Mouse (Mus musculus) ES-E14 (cell line): ENCODE results near the gene Ncln. TPM values are rescaled to one million over a fixed set of nuclear protein-coding genes. Genes with fewer than 3 reads are reported as not detected.

ENCODE experiments used
- DNase-seq: peaks from one replicate; pipeline ENCODE4 v3.0.0-alpha.2; 2013; ENCODE audit warnings: low read depth, low spot score
- H3K27ac ChIP-seq: 2 replicates; pipeline ENCODE4 v1.5.1; 2012; ENCODE audit warnings: low read depth, mild to moderate bottlenecking, low read length, moderate library complexity, mixed read lengths; ENCODE audit not compliant: poor library complexity, insufficient read depth, severe bottlenecking
- H3K36me3 ChIP-seq: 2 replicates; pipeline ENCODE4 v1.6.1; 2012; ENCODE audit warnings: mild to moderate bottlenecking, low read length, moderate library complexity, mixed read lengths; ENCODE audit not compliant: control insufficient read depth, poor library complexity, insufficient read depth, severe bottlenecking
- H3K4me1 ChIP-seq, 2 experiments: fragments of 150-350 bp in 1 of 2; sonication (generic) in 1 of 2; 2 replicates each; pipeline ENCODE4 v1.6.1; 2012; ENCODE audit warnings: low read length in 2 of 2, mild to moderate bottlenecking in 1 of 2, mixed read lengths in 1 of 2; ENCODE audit not compliant: control insufficient read depth in 2 of 2, insufficient read depth in 2 of 2, poor library complexity in 1 of 2
- H3K4me3 ChIP-seq, 2 experiments: fragments of 150-350 bp in 1 of 2; sonication (generic) in 1 of 2; 2 replicates each; pipeline ENCODE4 v1.5.1; 2012; ENCODE audit warnings: low read length in 2 of 2, low read depth in 1 of 2, mild to moderate bottlenecking in 1 of 2, mixed read lengths in 1 of 2; ENCODE audit not compliant: insufficient read depth in 1 of 2, poor library complexity in 1 of 2, severe bottlenecking in 1 of 2
- H3K9ac ChIP-seq: 2 replicates; pipeline ENCODE4 v1.6.1; 2012; ENCODE audit warnings: low read depth, mild to moderate bottlenecking, low read length, mixed read lengths; ENCODE audit not compliant: poor library complexity, insufficient read depth, severe bottlenecking
- H3K9me3 ChIP-seq: fragments of 150-350 bp; sonication (generic); 2 replicates; pipeline ENCODE4 v1.6.1; 2012; ENCODE audit warnings: low read depth, mild to moderate bottlenecking, low read length; ENCODE audit not compliant: control insufficient read depth, insufficient read depth
- CHD2 ChIP-seq: IDR thresholded peaks from 2 replicates; pipeline ENCODE4 v1.6.1; 2014; ENCODE audit warnings: mild to moderate bottlenecking, low read depth, low read length, inconsistent platforms
- HCFC1 ChIP-seq: IDR thresholded peaks from 2 replicates; pipeline ENCODE4 v1.6.1; 2012; ENCODE audit warnings: low read length, inconsistent platforms, borderline replicate concordance; ENCODE audit not compliant: insufficient read depth
- MAFK ChIP-seq: IDR thresholded peaks from 2 replicates; pipeline ENCODE4 v1.6.1; 2014; ENCODE audit warnings: mild to moderate bottlenecking, low read depth, low read length, inconsistent platforms; ENCODE audit not compliant: insufficient read depth
- ZC3H11A ChIP-seq: IDR thresholded peaks from 2 replicates; pipeline ENCODE4 v1.6.1; 2012; ENCODE audit warnings: low read depth, mild to moderate bottlenecking, inconsistent platforms, low read length, borderline replicate concordance
- ZNF384 ChIP-seq: IDR thresholded peaks from 2 replicates; pipeline ENCODE4 v1.6.1; 2012; ENCODE audit warnings: low read depth, low read length, inconsistent platforms
- in situ Hi-C, 2 experiments: fragments of 600-800 bp; cut with MboI; formaldehyde crosslinking; loops; one replicate each; pipeline ENCODE4 v1.15.1; 2025; ENCODE audit warnings: low sequenced_read_pairs in 2 of 2, inconsistent platforms in 1 of 2; ENCODE audit not compliant: unreplicated experiment in 2 of 2
- total RNA-seq: library from RNA; depleted of rRNA; stranded (reverse); fragments of 300-350 nt; gene quantifications from 2 replicates; pipeline ENCODE4 v1.2.3, GENCODE M21; 2012

Gene Ncln
- total RNA-seq, 1 experiment = 254 TPM

DNA sequence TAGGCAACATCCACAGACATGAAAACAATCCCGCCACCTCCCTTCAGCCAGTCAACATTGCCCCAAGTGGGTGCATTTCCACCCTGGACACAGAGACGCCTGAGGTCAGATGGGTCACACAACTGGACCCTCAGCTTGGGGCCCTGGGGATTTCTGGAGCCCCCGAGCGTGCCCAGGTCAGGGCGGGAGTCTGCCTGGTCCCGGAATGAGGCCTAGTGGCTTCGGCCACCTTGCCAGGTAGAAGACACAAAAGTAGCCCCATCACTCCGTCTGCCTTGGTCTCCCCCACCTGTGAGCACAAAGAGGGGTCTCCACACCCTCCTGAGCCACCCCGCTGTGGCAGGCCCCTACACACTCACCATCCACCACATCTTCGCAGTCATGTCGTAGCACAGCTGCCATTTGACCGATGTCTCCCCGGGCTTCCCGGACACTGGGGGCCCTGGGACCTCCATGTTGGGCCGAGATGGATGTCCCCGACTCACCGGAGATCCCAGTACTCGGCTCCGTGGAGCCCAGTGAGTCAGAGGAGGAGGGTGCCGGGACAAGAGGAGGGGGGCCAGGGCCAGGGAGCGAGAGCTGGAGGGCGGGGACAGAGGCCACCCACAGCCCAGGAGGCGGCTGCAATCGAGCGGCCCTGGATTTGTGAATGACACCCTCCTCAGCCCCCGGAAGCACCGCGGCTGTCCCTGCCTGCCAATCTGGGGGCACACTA, 40.9 kb downstream of the Ncln start, which contains the start of gene Nfic:
Gene Nfic (minus strand): TSS at position 455 of the 715 bp plus-strand sequence.
- no peak within 1 kb of the TSS for H3K9ac ChIP-seq
- no peaks in the 10 kb centered on the region for H3K9me3 ChIP-seq
- peak within 1 kb of the TSS in 1 of 2 experiments; percentile 20; a peak in 2 of 4 replicates for H3K4me3 ChIP-seq
- no peaks in the 10 kb centered on the region; a peak in 2 of 4 replicates for H3K4me1 ChIP-seq
- in situ Hi-C loops = no loop called here
- no peak for DNase-seq
- H3K36me3 ChIP-seq = no peaks in the 10 kb centered on the region
- no peak within 1 kb of the TSS for H3K27ac ChIP-seq
- TF ChIP-seq CHD2 (no peak), ZC3H11A (no peak), HCFC1 (no peak), MAFK (no peak), ZNF384 (no peak)

DNA sequence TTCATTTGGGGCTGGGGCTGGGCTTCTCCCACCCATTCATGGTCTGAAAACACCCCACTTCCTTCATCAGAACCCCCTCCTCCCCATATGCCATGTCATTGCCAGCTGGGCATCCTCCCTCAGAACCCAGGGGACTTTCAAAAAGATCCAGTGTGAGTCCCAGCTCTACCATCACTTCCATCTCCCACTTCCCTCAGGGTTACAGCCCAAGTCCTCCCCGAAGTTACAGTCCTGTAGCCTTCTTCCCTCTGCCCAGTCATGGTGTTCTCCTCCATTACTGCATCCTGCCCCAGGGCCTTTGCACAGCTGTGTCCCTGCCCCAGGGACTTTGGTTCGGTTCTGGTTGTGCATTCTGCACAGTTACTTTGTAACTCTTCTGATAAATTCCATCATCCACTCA, 42.1 kb downstream of the Ncln start:
- DNase-seq = no peak
- no peak overlapping the region for H3K4me3 ChIP-seq
- H3K9me3 ChIP-seq = no peaks in the 10 kb centered on the region
- no peaks in the 10 kb centered on the region; a peak in 2 of 4 replicates for H3K4me1 ChIP-seq
- H3K36me3 ChIP-seq = no peaks in the 10 kb centered on the region
- in situ Hi-C loops = loop anchor here in 1 of 2 experiments (5.0 kb wide), 1 partner anchor 57 kb away; no protein-coding TSS in a partner anchor
- no peak overlapping the region for H3K9ac ChIP-seq
- no peak for TF ChIP-seq CHD2
- H3K27ac ChIP-seq = no peak overlapping the region

DNA sequence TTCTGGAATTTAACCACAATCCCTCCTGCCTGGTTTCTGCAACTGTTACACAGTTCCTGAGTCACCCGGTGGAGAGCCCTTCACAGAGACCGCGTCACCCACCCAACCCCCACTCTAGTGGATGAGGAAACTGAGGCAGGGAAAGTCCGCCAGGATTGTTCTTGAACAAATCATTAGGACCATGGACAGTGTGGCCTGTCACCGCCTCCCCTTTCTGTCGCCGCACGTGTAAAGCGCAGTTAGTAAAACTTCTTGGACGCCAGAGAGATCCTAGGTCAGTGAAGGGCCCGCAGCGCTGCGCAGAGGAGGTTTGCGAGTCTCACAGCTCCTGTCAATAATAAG, 43.3 kb downstream of the Ncln start:
- no peaks in the 10 kb centered on the region for H3K36me3 ChIP-seq
- TF ChIP-seq CHD2 (no peak), ZC3H11A (no peak), MAFK (no peak), ZNF384 (no peak), HCFC1 (no peak)
- no peak overlapping the region for H3K4me3 ChIP-seq
- no peaks in the 10 kb centered on the region for H3K9me3 ChIP-seq
- H3K27ac ChIP-seq = no peak overlapping the region
- in situ Hi-C loops = loop anchor here in 1 of 2 experiments (5.0 kb wide), 1 partner anchor 56 kb away; no protein-coding TSS in a partner anchor
- H3K4me1 ChIP-seq = no peaks in the 10 kb centered on the region; a peak in 2 of 4 replicates
- no peak overlapping the region for H3K9ac ChIP-seq
- DNase-seq = no peak

DNA sequence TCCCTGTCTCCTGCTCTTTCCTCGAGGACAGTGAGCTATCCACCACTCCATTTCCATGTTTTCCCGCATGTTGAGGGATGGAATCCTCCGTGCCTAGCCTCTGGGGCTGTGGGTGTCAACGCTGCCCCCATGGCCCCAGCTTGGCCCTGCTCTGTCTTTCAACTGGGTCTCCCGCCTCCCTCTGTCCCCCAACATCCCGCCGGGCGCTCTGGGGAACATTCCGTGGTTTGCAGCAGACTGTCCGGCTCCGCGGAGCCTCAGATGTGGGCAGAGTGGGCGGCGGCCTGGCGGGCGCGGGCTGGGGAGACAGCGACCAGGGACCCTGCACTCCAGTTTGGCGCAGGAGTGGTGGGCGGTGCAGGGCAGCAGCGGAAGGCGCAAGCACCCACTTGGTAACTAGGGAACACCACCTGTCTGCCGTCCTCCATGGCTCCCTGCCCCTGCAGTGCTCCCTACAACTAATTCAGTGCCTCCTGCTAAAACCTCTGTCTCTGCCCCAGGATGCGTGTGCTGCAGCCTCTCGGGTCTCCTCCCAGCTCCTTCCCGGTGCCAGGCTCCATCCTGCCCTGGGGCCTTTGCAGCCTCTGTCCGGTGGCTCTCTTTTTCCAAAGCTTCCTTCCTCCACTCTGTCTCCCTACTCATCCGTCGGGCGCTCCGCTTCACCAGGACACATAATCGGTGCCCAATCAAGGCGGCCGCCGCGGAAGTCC, 43.8 kb downstream of the Ncln start:
- Histone ChIP-seq H3K4me3 (peak overlapping the region; percentile 28 to 47; a peak in 3 of 4 replicates), H3K9me3 (no peaks in the 10 kb centered on the region), H3K36me3 (no peaks in the 10 kb centered on the region), H3K9ac (no peak overlapping the region), H3K27ac (no peak overlapping the region), H3K4me1 (no peaks in the 10 kb centered on the region; a peak in 2 of 4 replicates)
- in situ Hi-C loops = loop anchor here in 1 of 2 experiments (5.0 kb wide), 1 partner anchor 55 kb away; no protein-coding TSS in a partner anchor
- no peak for DNase-seq
- TF ChIP-seq HCFC1 (no peak), ZNF384 (no peak)
